Mouse (Mus musculus): ENCODE results near the gene Camk1g. TPM values are rescaled to one million over a fixed set of nuclear protein-coding genes. Genes with fewer than 3 reads are reported as not detected.

Camk1g gene
- polyA plus RNA-seq, 1 experiment: not detected

- TF ChIP-seq TAL1 (IDR thresholded peaks at IDR 0.05; ENCODE audit: low read length) (no peak), GATA1 (IDR thresholded peaks at IDR 0.05; ENCODE audit: low read length) (no peak)
These were observed 39.5 kb downstream of the Camk1g start for GRCm38 (mm10) chr1:193330626-193331025.

GRCm38 (mm10) chr1:193330172-193330571 lies 39.9 kb downstream of the Camk1g start:
- no peak for TF ChIP-seq GATA1 (IDR thresholded peaks at IDR 0.05; ENCODE audit: low read length)
- no peak for TF ChIP-seq TAL1 (IDR thresholded peaks at IDR 0.05; ENCODE audit: low read length)
- Histone ChIP-seq H3K4me1 (ENCODE audit: control insufficient read depth) (no peaks in the 10 kb centered on the region), H3K4me3 (replicated peaks) (no peak overlapping the region)

More at GRCm38 (mm10) chr1:193330626-193331025, 39.5 kb downstream of the Camk1g start:
- Histone ChIP-seq H3K36me3 (ENCODE audit: control insufficient read depth) (no peaks in the 10 kb centered on the region), H3K4me1 (ENCODE audit: control insufficient read depth) (no peaks in the 10 kb centered on the region), H3K9me3 (ENCODE audit: control insufficient read depth, low read length) (no peaks in the 10 kb centered on the region), H3K27me3 (ENCODE audit: control insufficient read depth) (no peaks in the 10 kb centered on the region), H3K4me3 (replicated peaks) (no peak overlapping the region)

GRCm38 (mm10) chr1:193329557-193329956 lies 40.5 kb downstream of the Camk1g start:
- H3K27me3 ChIP-seq (ENCODE audit: control insufficient read depth): no peaks in the 10 kb centered on the region
- TF ChIP-seq GATA1 (IDR thresholded peaks at IDR 0.05; ENCODE audit: low read length): no peak
- no peak for TF ChIP-seq TAL1 (IDR thresholded peaks at IDR 0.05; ENCODE audit: low read length)
- H3K4me3 ChIP-seq (replicated peaks): no peak overlapping the region
- H3K4me1 ChIP-seq (ENCODE audit: control insufficient read depth): no peaks in the 10 kb centered on the region
- no peaks in the 10 kb centered on the region for H3K36me3 ChIP-seq (ENCODE audit: control insufficient read depth)
- no peaks in the 10 kb centered on the region for H3K9me3 ChIP-seq (ENCODE audit: control insufficient read depth, low read length)

More at GRCm38 (mm10) chr1:193330172-193330571, 39.9 kb downstream of the Camk1g start:
- Histone ChIP-seq H3K9me3 (ENCODE audit: control insufficient read depth, low read length) (no peaks in the 10 kb centered on the region), H3K36me3 (ENCODE audit: control insufficient read depth) (no peaks in the 10 kb centered on the region), H3K27me3 (ENCODE audit: control insufficient read depth) (no peaks in the 10 kb centered on the region)

- H3K4me1 ChIP-seq (ENCODE audit: control insufficient read depth): no peaks in the 10 kb centered on the region
- H3K27me3 ChIP-seq (ENCODE audit: control insufficient read depth): no peaks in the 10 kb centered on the region
- H3K9me3 ChIP-seq (ENCODE audit: control insufficient read depth, low read length): no peaks in the 10 kb centered on the region
- H3K4me3 ChIP-seq (replicated peaks): no peak overlapping the region
- H3K36me3 ChIP-seq (ENCODE audit: control insufficient read depth): no peaks in the 10 kb centered on the region
- TF ChIP-seq TAL1 (IDR thresholded peaks at IDR 0.05; ENCODE audit: low read length): no peak
- no peak for TF ChIP-seq GATA1 (IDR thresholded peaks at IDR 0.05; ENCODE audit: low read length)
These were observed 42.4 kb downstream of the Camk1g start for GRCm38 (mm10) chr1:193327686-193328085.

GRCm38 (mm10) chr1:193327216-193327615 lies 42.9 kb downstream of the Camk1g start:
- no peaks in the 10 kb centered on the region for H3K27me3 ChIP-seq (ENCODE audit: control insufficient read depth)
- no peaks in the 10 kb centered on the region for H3K36me3 ChIP-seq (ENCODE audit: control insufficient read depth)
- H3K9me3 ChIP-seq (ENCODE audit: control insufficient read depth, low read length): no peaks in the 10 kb centered on the region
- TF ChIP-seq TAL1 (IDR thresholded peaks at IDR 0.05; ENCODE audit: low read length) (no peak), GATA1 (IDR thresholded peaks at IDR 0.05; ENCODE audit: low read length) (no peak)
- H3K4me1 ChIP-seq (ENCODE audit: control insufficient read depth): no peaks in the 10 kb centered on the region
- H3K4me3 ChIP-seq (replicated peaks): no peak overlapping the region

GRCm38 (mm10) chr1:193326456-193327145 lies 43.5 kb downstream of the Camk1g start:
- no peaks in the 10 kb centered on the region for H3K36me3 ChIP-seq (ENCODE audit: control insufficient read depth)
- H3K27me3 ChIP-seq (ENCODE audit: control insufficient read depth): no peaks in the 10 kb centered on the region
- no peak for TF ChIP-seq TAL1 (IDR thresholded peaks at IDR 0.05; ENCODE audit: low read length)
- TF ChIP-seq GATA1 (IDR thresholded peaks at IDR 0.05; ENCODE audit: low read length): no peak
- no peak overlapping the region for H3K4me3 ChIP-seq (replicated peaks)
- H3K4me1 ChIP-seq (ENCODE audit: control insufficient read depth): no peaks in the 10 kb centered on the region
- no peaks in the 10 kb centered on the region for H3K9me3 ChIP-seq (ENCODE audit: control insufficient read depth, low read length)

- H3K4me1 ChIP-seq (ENCODE audit: control insufficient read depth): no peaks in the 10 kb centered on the region
- no peaks in the 10 kb centered on the region for H3K9me3 ChIP-seq (ENCODE audit: control insufficient read depth, low read length)
- H3K36me3 ChIP-seq (ENCODE audit: control insufficient read depth): no peaks in the 10 kb centered on the region
- TF ChIP-seq TAL1 (IDR thresholded peaks at IDR 0.05; ENCODE audit: low read length) (no peak), GATA1 (IDR thresholded peaks at IDR 0.05; ENCODE audit: low read length) (no peak)
- no peaks in the 10 kb centered on the region for H3K27me3 ChIP-seq (ENCODE audit: control insufficient read depth)
- H3K4me3 ChIP-seq (replicated peaks): no peak overlapping the region
These were observed 44.2 kb downstream of the Camk1g start for GRCm38 (mm10) chr1:193325891-193326290.

GRCm38 (mm10) chr1:193324224-193324623 lies 45.9 kb downstream of the Camk1g start:
- no peak overlapping the region for H3K4me3 ChIP-seq (replicated peaks)
- no peaks in the 10 kb centered on the region for H3K4me1 ChIP-seq (ENCODE audit: control insufficient read depth)
- H3K9me3 ChIP-seq (ENCODE audit: control insufficient read depth, low read length): no peaks in the 10 kb centered on the region
- no peaks in the 10 kb centered on the region for H3K27me3 ChIP-seq (ENCODE audit: control insufficient read depth)
- TF ChIP-seq TAL1 (IDR thresholded peaks at IDR 0.05; ENCODE audit: low read length) (no peak), GATA1 (IDR thresholded peaks at IDR 0.05; ENCODE audit: low read length) (no peak)
- H3K36me3 ChIP-seq (ENCODE audit: control insufficient read depth): no peaks in the 10 kb centered on the region

- no peaks in the 10 kb centered on the region for H3K36me3 ChIP-seq (ENCODE audit: control insufficient read depth)
- no peaks in the 10 kb centered on the region for H3K27me3 ChIP-seq (ENCODE audit: control insufficient read depth)
- H3K4me1 ChIP-seq (ENCODE audit: control insufficient read depth): no peaks in the 10 kb centered on the region
- H3K4me3 ChIP-seq (replicated peaks): no peak overlapping the region
- TF ChIP-seq GATA1 (IDR thresholded peaks at IDR 0.05; ENCODE audit: low read length) (no peak), TAL1 (IDR thresholded peaks at IDR 0.05; ENCODE audit: low read length) (no peak)
- no peaks in the 10 kb centered on the region for H3K9me3 ChIP-seq (ENCODE audit: control insufficient read depth, low read length)
These were observed 46.4 kb downstream of the Camk1g start for GRCm38 (mm10) chr1:193323686-193324085.

Measured in erythroblast, embryonic 14.5 days (primary cell).